Mouse (Mus musculus) erythroblast, embryonic 14.5 days (primary cell): ENCODE measurements around the gene Hmx3.

Experiments
- GATA1 ChIP-seq: IDR thresholded peaks from 2 replicates; pipeline ENCODE4 v1.6.1; 2012; ENCODE audit warnings: low read length, inconsistent platforms, mixed read lengths
- TAL1 ChIP-seq: IDR thresholded peaks from 3 replicates; pipeline ENCODE4 v1.6.1; 2012; ENCODE audit warnings: low read length, inconsistent platforms, mixed read lengths

- TF ChIP-seq TAL1, result no peak
- TF ChIP-seq GATA1, result no peak
Observed at GRCm38 (mm10) chr7:131551471-131551870, 8.8 kb downstream of the Hmx3 start.
